Mouse (Mus musculus) heart, postnatal 0 days (tissue): ENCODE data around the gene Ddx46. TPM values are rescaled to one million over a fixed set of nuclear protein-coding genes. Genes with fewer than 3 reads are reported as not detected.

Experiments
- ATAC-seq: fragments of 200-750 bp; cut with Nextera tagmentation; 2 replicates; pipeline ENCODE4 v1.8.0; 2017; ENCODE audit warnings: low read depth, moderate number of reproducible peaks, moderate library complexity; ENCODE audit not compliant: insufficient read depth
- DNase-seq: peaks from one replicate; pipeline ENCODE4 v3.0.0-alpha.2; 2016; ENCODE audit warnings: low spot score
- H3K27ac ChIP-seq: fragments of 300-500 bp; sonication (generic); 2 replicates; pipeline ENCODE4 v1.5.1; 2014; ENCODE audit warnings: low read depth, mild to moderate bottlenecking
- H3K27me3 ChIP-seq: fragments of 300-500 bp; sonication (generic); 2 replicates; pipeline ENCODE4 v1.6.1; 2014; ENCODE audit warnings: low read length, mixed read lengths; ENCODE audit not compliant: control insufficient read depth, insufficient read depth
- H3K36me3 ChIP-seq: fragments of 300-500 bp; sonication (generic); replicated peaks from 2 replicates; pipeline ENCODE4 v1.6.1; 2014; ENCODE audit warnings: low read length, mixed read lengths; ENCODE audit not compliant: control insufficient read depth, insufficient read depth
- H3K4me1 ChIP-seq: fragments of 300-500 bp; sonication (generic); 2 replicates; pipeline ENCODE4 v1.6.1; 2014; ENCODE audit warnings: antibody characterized with exemption; ENCODE audit not compliant: control insufficient read depth, insufficient read depth
- H3K4me2 ChIP-seq: fragments of 300-500 bp; sonication (generic); 2 replicates; pipeline ENCODE4 v1.6.1; 2014; ENCODE audit warnings: low read depth, mild to moderate bottlenecking, low read length, moderate library complexity
- H3K4me3 ChIP-seq: fragments of 300-500 bp; sonication (generic); 2 replicates; pipeline ENCODE4 v1.5.1; 2014; ENCODE audit warnings: low read depth, low read length
- H3K9ac ChIP-seq: fragments of 300-500 bp; sonication (generic); replicated peaks from 2 replicates; pipeline ENCODE4 v1.6.1; 2014; ENCODE audit warnings: low read depth, low read length, mixed read lengths
- H3K9me3 ChIP-seq: fragments of 300-500 bp; sonication (generic); replicated peaks from 2 replicates; pipeline ENCODE4 v1.6.1; 2016; ENCODE audit warnings: low read length; ENCODE audit not compliant: control insufficient read depth
- CTCF ChIP-seq: IDR thresholded peaks from 2 replicates; pipeline ENCODE4 v1.5.1; 2016; ENCODE audit warnings: antibody characterized with exemption, control low read depth, low read depth
- EP300 ChIP-seq: IDR thresholded peaks from 2 replicates; pipeline ENCODE4 v1.6.1; 2016; ENCODE audit warnings: antibody characterized with exemption, low read depth
- WGBS: fragments of 180-500 bp; shearing (Covaris S2); extraction: QIAGEN DNeasy Blood & Tissue Kit; methylation state at CpG from one replicate; pipeline ENCODE4 v1.1.7; 2014; 5-methylcytosine and 5-hydroxymethylcytosine counted together
- polyA plus RNA-seq: library from polyadenylated mRNA; unstranded; fragments of >200 nt; fragmentation: Nextera tagmentation; extraction: Ambion mirVana; gene quantifications from 2 replicates; pipeline ENCODE4 v1.2.1, GENCODE M21; 2015
- total RNA-seq: library from RNA; depleted of rRNA; stranded (reverse); fragments of >200 nt; gene quantifications from 2 replicates; pipeline ENCODE4 v1.2.3, GENCODE M21; 2014; ENCODE audit warnings: low replicate concordance

Gene Ddx46
- total and polyA plus RNA-seq, 2 experiments from 2014 or later, result 10.6 to 14.3 TPM

GRCm38 (mm10) chr13:55596802-55597201, 38.0 kb upstream of the Ddx46 start:
- H3K4me3 ChIP-seq, result no peak overlapping the region
- WGBS, result 91% methylated on average over 12 of the region's 12 CpGs
- H3K27ac ChIP-seq, result no peak overlapping the region
- no peak overlapping the region for H3K4me2 ChIP-seq
- H3K9ac ChIP-seq, result no peak overlapping the region
- DNase-seq, result no peak
- peaks cover 16% of the 10 kb centered on the region for H3K4me1 ChIP-seq
- H3K9me3 ChIP-seq, result no peaks in the 10 kb centered on the region
- no peak for ATAC-seq
- TF ChIP-seq CTCF (no peak), EP300 (no peak)
- H3K27me3 ChIP-seq, result no peaks in the 10 kb centered on the region
- peaks cover 31% of the 10 kb centered on the region for H3K36me3 ChIP-seq

GRCm38 (mm10) chr13:55599566-55600540, 35.0 kb upstream of the Ddx46 start, which contains the start of gene B4galt7:
Gene B4galt7 (plus strand): TSS chr13:55599896.
- DNase-seq (peak; percentile 74), ATAC-seq (peak; percentile 91)
- peak within 1 kb of the TSS; percentile 88 for H3K4me3 ChIP-seq
- H3K27me3 ChIP-seq, result no peaks in the 10 kb centered on the region
- peaks cover 35% of the 10 kb centered on the region for H3K36me3 ChIP-seq
- H3K9ac ChIP-seq, result peak within 1 kb of the TSS; percentile 80
- WGBS, result 8% methylated on average over 50 of the region's 51 CpGs
- no peaks in the 10 kb centered on the region for H3K9me3 ChIP-seq
- peak within 1 kb of the TSS; percentile 68 for H3K27ac ChIP-seq
- H3K4me1 ChIP-seq, result peaks cover 11% of the 10 kb centered on the region
- H3K4me2 ChIP-seq, result peak within 1 kb of the TSS; percentile 92
- TF ChIP-seq EP300, result no peak
- no peak for TF ChIP-seq CTCF

GRCm38 (mm10) chr13:55600657-55601056, 34.2 kb upstream of the Ddx46 start:
- ATAC-seq (no peak), DNase-seq (no peak)
- Histone ChIP-seq H3K27ac (no peak overlapping the region), H3K9me3 (no peaks in the 10 kb centered on the region), H3K36me3 (peaks cover 30% of the 10 kb centered on the region), H3K27me3 (no peaks in the 10 kb centered on the region), H3K4me2 (peak overlapping the region; percentile 92), H3K9ac (peak overlapping the region; percentile 80), H3K4me1 (peaks cover 11% of the 10 kb centered on the region), H3K4me3 (peak overlapping the region; percentile 88)
- no peak for TF ChIP-seq CTCF
- TF ChIP-seq EP300, result no peak
- WGBS, result 14% methylated on average over 9 of the region's 9 CpGs

GRCm38 (mm10) chr13:55601611-55602010, 33.2 kb upstream of the Ddx46 start:
- WGBS, result 3% methylated on average over 3 of the region's 3 CpGs
- H3K27ac ChIP-seq, result no peak overlapping the region
- DNase-seq (peak; percentile 56), ATAC-seq (no peak)
- peaks cover 26% of the 10 kb centered on the region for H3K36me3 ChIP-seq
- TF ChIP-seq CTCF, result peak; percentile 87
- no peak for TF ChIP-seq EP300
- H3K4me1 ChIP-seq, result peaks cover 11% of the 10 kb centered on the region
- no peaks in the 10 kb centered on the region for H3K27me3 ChIP-seq
- no peak overlapping the region for H3K9ac ChIP-seq
- no peak overlapping the region; the same call in 1 of the 2 replicates for H3K4me3 ChIP-seq
- H3K9me3 ChIP-seq, result no peaks in the 10 kb centered on the region
- no peak overlapping the region for H3K4me2 ChIP-seq

- TF ChIP-seq EP300, result no peak
- TF ChIP-seq CTCF, result no peak
- 87% methylated on average over 3 of the region's 3 CpGs for WGBS
Observed at GRCm38 (mm10) chr13:55604606-55605005, 30.2 kb upstream of the Ddx46 start.

More at GRCm38 (mm10) chr13:55604606-55605005, 30.2 kb upstream of the Ddx46 start:
- no peak overlapping the region for H3K27ac ChIP-seq
- no peaks in the 10 kb centered on the region for H3K27me3 ChIP-seq
- H3K4me3 ChIP-seq, result no peak overlapping the region
- H3K36me3 ChIP-seq, result peaks cover 44% of the 10 kb centered on the region
- no peak overlapping the region for H3K9ac ChIP-seq
- no peak overlapping the region for H3K4me2 ChIP-seq
- H3K9me3 ChIP-seq, result no peaks in the 10 kb centered on the region
- H3K4me1 ChIP-seq, result peaks cover 7% of the 10 kb centered on the region
- ATAC-seq (no peak), DNase-seq (no peak)
